Mouse (Mus musculus): ENCODE measurements around the gene Rpusd4. TPM values are rescaled to one million over a fixed set of nuclear protein-coding genes. Genes with fewer than 3 reads are reported as not detected.

Gene Rpusd4
- total RNA-seq, 2 experiments from 2014 or later, result 13.5 to 16.8 TPM

Other genes starting within 250 kb of the Rpusd4 start
- 53.1 and 53.4 TPM in 2 replicates for gene St3gal4, start 148.6 kb upstream of the Rpusd4 start, total RNA-seq (2015)
- gene St3gal4, start 148.6 kb upstream of the Rpusd4 start, total RNA-seq (2017), result 49.6 and 57.4 TPM in 2 replicates
- 32.2 and 41.6 TPM in 2 replicates for gene Dcps, start 91.8 kb upstream of the Rpusd4 start, total RNA-seq (2015)
- gene Dcps, start 91.8 kb upstream of the Rpusd4 start, total RNA-seq (2017), result 33.7 and 38.0 TPM in 2 replicates
- 54.9 and 56.3 TPM in 2 replicates for gene Srpr, start 67.7 kb upstream of the Rpusd4 start, total RNA-seq (2015)
- 42.6 and 72.8 TPM in 2 replicates for gene Srpr, start 67.7 kb upstream of the Rpusd4 start, total RNA-seq (2017)
- 11.1 and 12.8 TPM in 2 replicates for gene Tirap, start 67.6 kb upstream of the Rpusd4 start, total RNA-seq (2015)
- gene Tirap, start 67.6 kb upstream of the Rpusd4 start, total RNA-seq (2017), result 17.5 and 20.2 TPM in 2 replicates
- 9.7 and 11.2 TPM in 2 replicates for gene Foxred1, start 56.8 kb upstream of the Rpusd4 start, total RNA-seq (2015)
- 26.9 and 28.5 TPM in 2 replicates for gene Foxred1, start 56.8 kb upstream of the Rpusd4 start, total RNA-seq (2017)
- gene Fam118b, start 60 bp upstream of the Rpusd4 start, total RNA-seq (2015), result 39.7 and 43.0 TPM in 2 replicates
- gene Fam118b, start 60 bp upstream of the Rpusd4 start, total RNA-seq (2017), result 17.8 and 21.1 TPM in 2 replicates
- 0.65 and 1.8 TPM in 2 replicates for gene Cdon, start 153.3 kb downstream of the Rpusd4 start, total RNA-seq (2015)
- gene Cdon, start 153.3 kb downstream of the Rpusd4 start, total RNA-seq (2017), result 0.65 and 2.3 TPM in 2 replicates